Mouse (Mus musculus): ENCODE measurements around the gene Fam170b. TPM values are rescaled to one million over a fixed set of nuclear protein-coding genes. Genes with fewer than 3 reads are reported as not detected.
A peak's percentile ranks its signal among the peaks of the same experiment; 100 is the strongest.

Gene Fam170b
- polyA plus RNA-seq, 1 experiment from 2014 or later, result 0.08 TPM

- ATAC-seq, result no peak
- Histone ChIP-seq H3K36me3 (ENCODE audit: insufficient read depth, low read length) (no peaks in the 10 kb centered on the region), H3K4me3 (ENCODE audit: low read depth, low read length) (no peak overlapping the region), H3K9me3 (ENCODE audit: low read length) (no peaks in the 10 kb centered on the region), H3K9ac (replicated peaks; ENCODE audit: low read depth) (no peak overlapping the region), H3K27ac (ENCODE audit: low read length) (no peak overlapping the region), H3K27me3 (replicated peaks; ENCODE audit: insufficient read depth, low read length) (no peaks in the 10 kb centered on the region), H3K4me1 (ENCODE audit: insufficient read depth, low read depth, low read length) (no peaks in the 10 kb centered on the region), H3K4me2 (replicated peaks; ENCODE audit: low read depth, low read length) (no peak overlapping the region)
- no peak for DNase-seq (ENCODE audit: low spot score)
- TF ChIP-seq EP300 (IDR thresholded peaks at IDR 0.05), result no peak
- TF ChIP-seq CTCF (IDR thresholded peaks at IDR 0.05), result no peak
- WGBS, result 29% methylated on average over 6 of the region's 6 CpGs
Observed at GRCm38 (mm10) chr14:32877549-32877948, 43.8 kb downstream of the Fam170b start.

- DNase-seq (ENCODE audit: low spot score) (no peak), ATAC-seq (no peak)
- Histone ChIP-seq H3K27me3 (replicated peaks; ENCODE audit: insufficient read depth, low read length) (no peaks in the 10 kb centered on the region), H3K9ac (replicated peaks; ENCODE audit: low read depth) (no peak overlapping the region), H3K9me3 (ENCODE audit: low read length) (no peaks in the 10 kb centered on the region), H3K4me1 (ENCODE audit: insufficient read depth, low read depth, low read length) (no peaks in the 10 kb centered on the region), H3K36me3 (ENCODE audit: insufficient read depth, low read length) (no peaks in the 10 kb centered on the region), H3K27ac (ENCODE audit: low read length) (no peak overlapping the region), H3K4me3 (ENCODE audit: low read depth, low read length) (no peak overlapping the region), H3K4me2 (replicated peaks; ENCODE audit: low read depth, low read length) (no peak overlapping the region)
- TF ChIP-seq CTCF (IDR thresholded peaks at IDR 0.05) (no peak), EP300 (IDR thresholded peaks at IDR 0.05) (no peak)
- 82% methylated on average over 5 of the region's 5 CpGs for WGBS
Observed at GRCm38 (mm10) chr14:32880332-32880731, 46.6 kb downstream of the Fam170b start.

GRCm38 (mm10) chr14:32881693-32882092 lies 47.9 kb downstream of the Fam170b start:
- H3K27ac ChIP-seq (ENCODE audit: low read length), result no peak overlapping the region

More at GRCm38 (mm10) chr14:32881693-32882092, 47.9 kb downstream of the Fam170b start:
- Histone ChIP-seq H3K4me3 (ENCODE audit: low read depth, low read length) (no peak overlapping the region), H3K4me1 (ENCODE audit: insufficient read depth, low read depth, low read length) (no peaks in the 10 kb centered on the region), H3K27me3 (replicated peaks; ENCODE audit: insufficient read depth, low read length) (no peaks in the 10 kb centered on the region), H3K36me3 (ENCODE audit: insufficient read depth, low read length) (no peaks in the 10 kb centered on the region), H3K9me3 (ENCODE audit: low read length) (no peaks in the 10 kb centered on the region), H3K9ac (replicated peaks; ENCODE audit: low read depth) (no peak overlapping the region), H3K4me2 (replicated peaks; ENCODE audit: low read depth, low read length) (no peak overlapping the region)
- DNase-seq (ENCODE audit: low spot score) (peak; percentile 29), ATAC-seq (no peak)
- no peak for TF ChIP-seq CTCF (IDR thresholded peaks at IDR 0.05)
- TF ChIP-seq EP300 (IDR thresholded peaks at IDR 0.05), result no peak
- 48% methylated on average over 1 of the region's 1 CpGs for WGBS

Other genes with a start within 250 kb of the Fam170b start
- gene Prrxl1, start 234.6 kb upstream of the Fam170b start, polyA plus RNA-seq (2015; fragmentation: Nextera tagmentation; extraction: Ambion mirVana), result 0.19 and 0.25 TPM in 2 replicates
- 0.11 and 0.15 TPM in 2 replicates for gene 3425401B19Rik, start 148.7 kb upstream of the Fam170b start, polyA plus RNA-seq (2015; fragmentation: Nextera tagmentation; extraction: Ambion mirVana)
- 2.4 and 5.2 TPM in 2 replicates for gene Tmem273, start 48.0 kb upstream of the Fam170b start, polyA plus RNA-seq (2015; fragmentation: Nextera tagmentation; extraction: Ambion mirVana)
- gene Vstm4, start 22.8 kb downstream of the Fam170b start, polyA plus RNA-seq (2015; fragmentation: Nextera tagmentation; extraction: Ambion mirVana), result 59.5 and 63.6 TPM in 2 replicates
- 1.4 and 2.0 TPM in 2 replicates for gene Lrrc18, start 157.4 kb downstream of the Fam170b start, polyA plus RNA-seq (2015; fragmentation: Nextera tagmentation; extraction: Ambion mirVana)